Mouse (Mus musculus): ENCODE results near the gene Eya4.

Gene Eya4

DNA sequence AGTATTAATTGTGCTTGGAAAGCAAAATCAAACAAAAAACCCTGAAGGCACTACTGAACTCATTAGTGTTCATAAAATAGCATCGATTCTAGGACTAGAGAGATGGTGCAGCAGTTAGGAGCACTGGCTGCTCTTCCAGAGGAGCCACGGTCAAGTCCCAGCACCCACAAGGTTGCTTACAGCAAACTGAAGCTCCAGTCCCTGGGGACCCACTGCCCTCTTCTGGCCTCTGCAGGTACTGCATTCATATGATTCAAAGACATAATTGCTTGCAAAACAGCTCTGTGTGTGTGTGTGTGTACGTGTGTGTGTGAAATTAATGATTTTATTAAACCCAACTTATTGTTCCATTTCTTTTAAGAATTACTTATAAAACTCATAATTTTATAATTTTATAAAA lies 200.2 kb downstream of the Eya4 start:
- no peak for DNase-seq

DNA sequence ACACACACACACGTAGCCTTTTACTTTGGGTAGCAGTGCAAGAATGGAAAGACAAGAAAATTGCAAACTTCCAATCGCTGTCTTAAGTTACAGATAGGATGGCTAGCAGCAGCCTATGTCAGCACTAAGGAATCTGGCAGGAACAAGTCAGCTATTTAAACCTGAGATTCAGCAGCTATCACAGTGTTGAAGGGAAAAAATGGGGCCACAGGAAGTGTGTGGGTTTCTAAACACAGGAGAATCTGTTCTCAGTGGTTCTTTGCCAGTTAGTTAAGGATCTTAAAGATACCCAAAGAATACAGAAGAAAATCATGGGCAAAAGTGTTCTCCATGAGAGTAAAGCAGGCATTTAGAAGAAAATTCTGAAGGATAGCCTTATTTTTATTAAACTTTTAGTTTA lies 206.0 kb downstream of the Eya4 start:
- DNase-seq: no peak

DNA sequence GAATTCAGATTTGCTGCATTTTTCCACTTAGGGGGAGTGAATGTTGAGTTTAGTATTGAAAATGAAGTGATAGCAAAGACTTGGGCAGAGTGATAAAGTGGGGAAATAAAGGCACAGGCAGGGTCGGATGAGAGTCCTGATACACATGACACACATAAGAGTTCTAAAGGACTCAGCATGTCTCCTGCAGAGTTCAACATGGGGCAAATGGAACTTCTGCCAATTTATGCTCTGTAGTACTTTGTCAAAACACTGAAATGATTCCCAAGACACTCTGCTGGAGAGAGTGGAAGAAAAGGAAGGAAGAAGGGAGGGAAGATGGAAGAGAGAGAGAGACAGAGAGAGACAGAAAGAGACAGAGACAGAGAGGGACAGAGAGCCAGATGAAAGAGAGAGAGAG lies 222.6 kb downstream of the Eya4 start:
- no peak for DNase-seq

DNA sequence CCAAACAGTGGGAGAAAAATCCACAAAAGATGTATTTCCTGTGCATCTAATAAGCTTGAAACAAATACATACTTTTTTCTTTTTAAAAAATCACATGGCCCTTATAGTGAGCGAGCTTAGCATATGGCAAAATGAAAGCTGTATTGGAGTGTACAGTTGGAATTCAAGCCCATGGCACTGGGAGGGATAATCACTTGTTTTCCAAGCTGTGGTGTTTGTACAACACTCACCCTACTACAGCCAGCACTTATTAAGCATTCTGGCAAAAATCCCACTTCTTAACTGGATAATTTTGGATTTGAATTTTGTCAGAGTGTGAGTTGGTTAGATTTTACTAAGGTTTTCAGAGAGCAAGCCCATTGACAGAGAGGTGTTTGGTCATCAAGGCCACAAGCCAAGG lies 223.4 kb downstream of the Eya4 start:
- no peak for DNase-seq

DNA sequence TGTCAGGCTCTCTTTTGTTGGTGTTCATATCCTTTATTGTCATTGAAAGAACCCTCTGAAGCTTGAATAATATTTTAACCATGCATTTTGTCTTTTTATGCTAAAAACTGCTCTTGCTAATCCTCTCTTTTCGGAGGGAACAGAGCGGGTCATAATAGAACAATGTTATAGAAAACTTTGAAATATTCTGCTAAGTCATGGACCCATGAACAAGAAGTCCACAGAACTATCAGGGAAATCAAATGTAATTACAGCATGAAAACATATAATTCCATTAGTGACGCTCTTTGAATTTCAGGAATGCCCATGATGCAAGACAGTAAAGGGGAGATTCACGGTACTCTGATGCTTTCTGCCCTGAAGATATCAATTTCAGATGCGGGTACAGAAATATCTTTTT lies 224.1 kb downstream of the Eya4 start:
- no peak for DNase-seq

DNA sequence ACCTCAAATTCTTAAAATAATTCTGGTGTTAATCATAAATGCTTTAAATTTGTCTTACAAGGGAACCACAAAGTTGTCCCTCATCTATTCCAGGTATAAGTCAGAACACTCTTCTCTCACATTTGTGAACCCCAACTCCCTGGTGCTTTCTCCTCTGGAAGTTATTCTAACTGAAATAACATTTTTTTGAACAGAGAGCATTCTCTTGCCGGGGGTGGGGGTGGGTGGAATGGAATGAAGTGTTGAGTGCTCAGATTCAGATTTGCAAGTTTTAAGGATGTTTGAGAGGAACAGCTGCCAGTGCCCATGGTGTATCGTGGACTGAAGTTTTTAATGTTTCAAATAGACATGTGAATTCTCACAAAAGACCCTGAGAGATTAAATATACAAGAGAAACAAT lies 230.1 kb downstream of the Eya4 start:
- DNase-seq: no peak

DNA sequence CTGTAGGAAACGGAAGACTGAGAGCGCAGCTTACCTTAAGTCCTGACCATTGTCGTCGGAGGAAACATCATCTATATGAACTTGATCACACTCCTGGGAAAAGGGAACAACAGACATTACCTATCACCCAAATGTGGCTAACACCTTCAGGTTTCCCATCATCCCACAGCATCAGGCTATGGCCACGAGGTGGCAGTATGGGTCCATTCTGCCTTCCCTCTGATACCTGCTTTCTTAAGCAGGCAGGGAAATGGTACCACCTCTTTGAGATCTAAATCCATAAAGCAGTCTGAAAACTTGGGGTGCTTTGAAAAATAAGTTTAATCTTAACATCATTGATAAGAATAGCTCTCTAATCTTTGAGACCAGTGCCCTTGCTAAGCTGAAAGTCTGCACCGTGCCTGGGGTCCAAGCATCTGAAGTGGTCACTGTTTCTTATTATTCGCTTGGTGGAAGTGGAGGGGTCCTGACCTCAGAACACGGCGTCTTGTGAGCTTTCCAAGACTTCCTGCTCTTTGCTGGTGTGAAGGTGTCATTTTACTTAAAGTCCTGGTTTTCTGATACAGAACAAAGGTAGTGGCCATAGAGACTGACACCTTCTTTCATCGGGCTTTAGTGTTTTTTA lies 233.7 kb downstream of the Eya4 start:
- DNase-seq: peak; percentile 28

DNA sequence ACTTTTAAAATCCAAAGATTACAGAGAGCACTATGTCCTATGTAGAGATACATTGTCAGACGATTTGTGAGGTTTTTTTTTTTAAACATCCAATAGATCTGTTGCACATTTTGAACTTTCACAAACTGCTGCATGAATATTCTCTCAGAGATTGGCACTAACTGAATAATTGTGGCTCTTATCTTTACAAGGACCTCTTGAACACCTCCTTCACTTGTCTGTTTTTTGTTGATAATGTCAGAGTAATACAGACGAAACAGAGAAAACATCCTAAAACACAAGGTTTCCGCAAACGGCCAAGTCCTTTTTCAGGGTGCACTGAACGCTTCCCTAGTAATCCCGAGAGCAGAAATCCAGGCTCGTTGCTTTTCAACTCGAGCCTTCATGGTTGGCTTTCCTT lies 234.5 kb downstream of the Eya4 start:
- DNase-seq: no peak

DNA sequence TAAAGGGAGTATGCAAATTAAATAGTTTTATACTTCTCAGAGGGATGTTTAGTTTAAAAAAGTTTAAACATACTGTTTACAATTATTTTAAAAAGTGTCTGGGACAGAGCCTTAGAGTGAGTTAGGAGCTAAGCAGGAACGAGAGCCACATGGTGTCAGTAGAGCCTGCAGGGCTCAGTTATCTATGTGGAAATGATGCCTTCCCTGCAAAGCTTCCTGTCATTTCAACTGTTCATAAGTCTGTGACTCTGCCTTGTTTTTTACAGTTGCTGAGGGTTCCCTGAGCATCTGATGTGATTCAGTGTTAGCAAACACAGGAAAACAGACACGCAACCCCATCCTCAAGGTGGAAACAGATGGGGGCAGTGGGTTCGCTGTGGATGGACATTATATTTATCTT lies 235.3 kb downstream of the Eya4 start:
- no peak for DNase-seq

DNA sequence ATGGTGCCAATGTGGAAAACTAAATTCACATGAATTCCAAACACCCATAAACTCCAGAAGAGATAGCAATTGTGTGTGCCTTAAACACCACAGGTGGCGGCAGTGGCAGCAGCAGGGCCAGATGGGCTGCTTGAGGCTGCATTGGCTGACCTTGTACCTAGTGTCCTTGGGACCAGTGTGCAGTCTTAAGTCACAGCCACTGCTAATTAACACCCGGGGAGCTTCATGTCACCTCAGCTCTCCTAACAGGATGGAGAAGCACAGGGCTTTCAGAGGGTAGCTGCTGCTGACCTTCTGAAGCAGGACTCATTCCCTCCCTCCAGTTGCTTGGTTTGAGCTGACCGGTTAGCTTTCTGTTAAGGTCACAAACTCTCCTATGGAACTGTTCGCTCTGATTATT lies 242.5 kb downstream of the Eya4 start:
- DNase-seq: no peak

DNA sequence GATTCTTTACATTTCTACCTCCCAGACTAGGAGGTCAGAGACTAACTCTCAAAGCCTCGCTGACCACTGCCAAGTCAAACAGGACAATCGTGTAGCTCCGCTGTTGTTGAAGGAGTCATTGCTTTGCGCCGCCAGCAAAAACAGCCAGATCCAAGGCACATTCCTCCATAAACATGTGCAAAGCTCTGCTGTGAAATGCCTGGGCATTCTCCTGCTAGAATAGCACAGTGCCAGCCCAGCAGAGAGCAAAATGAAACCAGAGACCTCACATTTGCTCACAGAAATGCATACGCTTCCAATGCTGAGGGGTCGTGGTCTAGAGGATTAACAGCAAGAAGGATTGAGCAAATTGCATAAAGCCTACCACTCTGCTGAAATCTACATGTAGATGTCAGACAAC lies 258.1 kb downstream of the Eya4 start:
- DNase-seq: no peak

DNA sequence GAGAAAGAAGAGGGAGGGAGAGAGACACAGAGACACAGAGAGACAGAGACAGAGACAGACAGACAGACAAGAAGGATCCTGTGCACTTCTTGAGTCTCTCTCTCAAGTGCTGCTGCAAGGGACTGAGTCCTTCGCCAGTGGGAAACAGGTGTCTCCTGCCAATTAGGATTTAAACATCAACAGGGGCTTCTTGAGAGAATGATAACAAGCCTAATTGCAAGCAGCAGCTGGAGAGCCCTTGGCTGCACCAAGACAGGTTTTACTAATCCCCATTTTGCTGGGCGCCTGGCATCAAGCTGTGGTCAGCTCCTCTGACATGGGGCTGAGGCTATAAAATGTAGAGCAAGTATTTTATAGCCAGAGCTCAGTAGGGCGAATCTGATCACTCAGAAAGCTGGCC lies 259.0 kb downstream of the Eya4 start:
- DNase-seq: no peak

DNA sequence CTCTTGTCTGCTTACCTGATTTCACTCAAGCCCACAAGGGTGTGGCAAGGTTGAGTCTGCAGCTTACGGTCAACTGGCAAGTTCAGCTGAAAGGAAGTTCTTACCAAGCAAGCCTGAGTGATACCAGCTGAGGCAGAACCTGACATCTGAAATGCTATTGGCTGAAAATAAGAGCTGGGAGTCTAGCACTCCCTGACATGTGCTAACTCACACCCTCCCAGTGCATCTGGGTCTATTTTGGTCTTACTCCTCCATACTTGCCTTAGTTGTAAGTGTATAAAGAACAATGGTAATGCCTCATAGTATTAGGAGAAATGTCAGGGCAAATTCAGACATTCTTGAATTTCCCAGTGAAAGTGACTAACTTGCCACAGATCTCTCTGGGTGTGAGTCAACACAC lies 260.3 kb downstream of the Eya4 start:
- DNase-seq: no peak

DNA sequence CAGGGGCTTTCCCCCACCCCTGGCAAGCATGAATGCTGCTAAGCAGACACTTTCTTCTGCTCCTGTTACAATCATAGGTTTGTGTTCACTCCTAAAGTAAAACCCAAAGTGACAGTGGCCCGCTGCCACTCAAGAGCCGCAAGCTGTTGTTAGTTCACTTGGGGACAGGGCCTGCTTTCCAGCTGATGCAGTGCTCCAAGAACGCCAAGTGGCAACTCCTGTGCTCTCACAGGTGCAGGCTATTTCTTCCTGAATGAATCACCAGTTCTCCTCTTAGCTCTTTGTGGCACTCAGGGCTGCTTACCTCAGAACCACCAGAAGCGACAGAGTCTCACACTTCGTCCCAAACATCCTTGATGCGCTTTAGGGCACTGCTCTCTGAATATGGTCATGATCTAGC lies 261.3 kb downstream of the Eya4 start:
- DNase-seq: no peak

DNA sequence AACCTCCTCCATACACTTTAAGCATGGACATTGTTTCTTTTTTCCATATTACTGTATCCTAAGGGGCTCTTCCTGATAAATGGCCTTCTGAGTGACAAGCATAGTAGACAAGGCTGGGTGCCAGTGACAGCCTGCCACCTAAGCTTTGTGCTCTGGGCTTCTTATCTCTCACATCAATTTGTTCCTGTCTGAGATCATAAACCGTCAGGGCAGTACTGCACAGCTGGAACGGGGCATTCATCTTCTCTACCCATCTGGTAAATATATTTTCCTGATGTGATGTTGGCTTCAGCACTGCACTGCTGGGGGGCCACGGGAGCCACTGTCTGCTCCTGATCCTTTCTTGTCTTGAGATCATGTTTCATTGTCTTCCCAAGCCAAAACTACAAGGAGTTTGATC lies 261.8 kb downstream of the Eya4 start:
- DNase-seq: no peak

DNA sequence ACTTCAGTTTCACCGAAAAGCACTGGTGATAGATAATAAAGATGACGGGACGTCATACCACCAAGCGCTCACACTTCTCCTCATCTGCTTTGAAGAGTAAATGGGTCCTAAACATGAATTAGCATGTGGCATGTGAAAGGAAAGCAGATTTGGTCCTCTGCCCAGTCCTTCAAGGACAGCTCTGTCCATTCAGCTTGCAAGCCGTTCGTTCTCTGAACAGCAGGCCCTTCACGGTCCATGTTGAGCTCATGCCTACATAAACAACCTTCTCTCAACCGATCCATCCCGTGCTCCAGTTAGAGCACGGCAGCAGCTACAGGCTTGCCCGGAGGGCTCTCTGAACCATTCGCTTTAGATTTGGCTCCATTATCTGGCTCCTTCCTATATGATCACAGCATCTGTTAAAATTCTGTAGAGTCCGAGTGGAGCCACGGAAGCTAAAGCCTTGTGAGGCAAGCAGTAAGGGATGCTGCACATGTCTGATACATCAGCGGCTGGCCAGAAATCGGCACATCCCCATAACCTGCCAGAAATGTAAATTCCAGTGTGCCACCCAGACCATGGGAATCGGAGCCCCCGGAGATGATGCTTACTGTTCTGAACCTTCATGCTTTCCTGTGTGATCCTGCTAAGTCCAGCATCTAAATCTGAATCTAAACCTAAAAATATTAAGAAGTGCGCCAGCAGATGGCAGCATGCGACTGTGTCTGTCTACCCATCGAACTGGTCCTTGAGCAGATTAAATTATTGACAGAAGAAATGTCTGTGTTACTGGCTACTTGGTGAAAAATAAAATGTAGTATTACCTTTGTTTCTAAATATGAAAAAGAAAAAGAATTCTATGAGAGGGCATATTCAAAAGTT lies 264.0 kb downstream of the Eya4 start:
- DNase-seq: peak; percentile 10

DNA sequence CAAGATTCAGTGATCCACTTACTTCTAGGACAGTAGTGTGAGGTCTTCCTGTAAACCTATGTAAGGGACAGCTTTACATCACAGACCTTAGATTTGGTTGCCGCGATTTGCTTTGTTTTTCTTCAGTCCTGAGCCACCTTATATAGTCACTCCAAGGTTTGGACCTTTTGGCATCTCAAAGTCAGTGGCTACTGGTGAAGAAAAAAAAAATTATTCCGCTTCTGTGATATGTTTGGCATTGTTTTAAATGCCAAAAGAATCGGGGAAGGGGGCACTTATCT lies 269.1 kb downstream of the Eya4 start:
- no peak for DNase-seq

DNA sequence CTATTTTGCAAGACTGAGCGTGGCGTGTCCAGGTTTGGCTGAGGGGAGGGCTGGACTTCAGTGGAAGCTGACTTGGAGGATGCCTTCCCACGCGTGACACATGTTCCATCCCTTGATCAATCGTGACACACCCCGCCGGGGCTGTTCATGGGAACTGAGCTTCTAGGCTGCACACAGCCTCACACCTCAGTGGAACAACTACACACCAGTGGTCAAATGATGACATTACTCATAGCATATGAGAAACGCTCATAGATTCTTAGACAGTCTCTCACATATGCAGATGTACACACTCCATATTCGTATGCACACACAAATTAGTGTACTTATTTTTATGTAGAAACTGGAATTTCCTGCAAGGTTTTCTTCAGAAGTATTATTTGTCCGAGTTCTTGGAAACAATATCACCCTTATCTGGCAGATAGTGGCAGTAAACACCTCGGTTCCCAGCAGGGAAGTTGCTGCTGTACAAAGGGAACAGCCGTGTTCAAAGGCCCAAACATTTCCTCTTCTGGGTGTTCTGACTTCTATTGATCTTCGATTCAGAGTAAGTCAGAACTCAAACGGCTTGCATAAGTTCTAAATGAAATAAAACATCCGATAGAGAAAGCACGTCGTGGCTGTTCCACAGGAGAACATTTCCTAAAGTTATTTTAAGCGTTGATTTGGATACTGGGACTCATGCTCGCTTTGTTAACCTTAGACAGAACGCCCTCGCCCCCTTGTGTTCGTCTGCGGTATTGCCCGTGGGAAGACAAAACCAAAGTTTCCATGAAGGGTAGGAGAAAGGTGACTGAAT lies 269.6 kb downstream of the Eya4 start:
- peak; percentile 56 for DNase-seq

DNA sequence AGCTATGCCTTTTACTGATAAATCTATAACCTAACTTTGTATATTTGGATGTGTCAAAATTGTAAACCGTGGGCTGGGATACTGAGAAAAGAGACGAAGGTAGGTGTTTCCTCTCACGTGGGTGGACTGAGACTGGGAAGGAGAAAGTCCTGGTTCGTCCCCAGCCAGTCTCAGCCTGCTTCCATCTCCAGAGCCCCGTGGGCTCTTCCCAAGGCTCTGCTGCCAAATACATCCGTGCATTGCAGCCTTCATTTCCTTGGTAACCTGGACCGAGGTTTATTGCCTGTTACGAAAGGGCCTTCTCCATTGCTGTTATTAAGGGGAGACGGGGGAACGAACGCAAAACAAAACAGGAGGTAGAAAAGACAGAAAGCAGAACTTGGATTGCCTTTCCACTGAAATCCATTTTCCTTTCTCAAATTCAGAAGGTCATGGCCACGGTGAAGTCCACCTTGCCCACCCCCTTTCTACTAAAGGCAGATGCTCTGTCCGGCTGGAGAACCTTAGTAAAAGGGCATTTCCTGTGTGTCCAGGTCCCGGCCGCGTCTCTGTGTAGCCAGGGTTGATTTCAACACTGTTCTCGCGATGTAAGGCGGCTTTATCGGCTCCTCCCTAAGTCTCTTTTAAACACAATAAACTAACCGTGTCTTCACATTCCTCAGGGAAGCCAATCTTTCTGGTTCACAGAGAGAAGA lies 273.7 kb downstream of the Eya4 start:
- no peak for DNase-seq

DNA sequence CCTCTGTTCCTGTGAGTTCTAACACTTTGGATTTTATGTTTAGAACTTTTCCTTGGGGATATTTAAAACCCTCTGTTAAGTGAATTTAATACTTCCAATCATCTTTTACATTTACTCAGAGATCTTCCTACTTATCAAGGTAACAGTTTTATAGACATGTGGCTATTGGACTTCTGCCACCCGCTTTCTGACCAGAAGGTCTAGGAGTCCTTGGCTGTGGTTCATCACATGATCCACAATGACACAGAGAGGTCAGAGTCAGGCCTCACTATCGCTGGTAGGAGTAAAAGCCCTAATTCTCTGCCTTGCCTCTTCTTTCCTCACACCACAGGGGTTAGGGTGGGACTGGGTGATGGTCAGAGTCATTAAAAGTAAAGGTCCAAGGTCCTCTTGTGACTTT lies 277.2 kb downstream of the Eya4 start:
- DNase-seq: no peak

DNA sequence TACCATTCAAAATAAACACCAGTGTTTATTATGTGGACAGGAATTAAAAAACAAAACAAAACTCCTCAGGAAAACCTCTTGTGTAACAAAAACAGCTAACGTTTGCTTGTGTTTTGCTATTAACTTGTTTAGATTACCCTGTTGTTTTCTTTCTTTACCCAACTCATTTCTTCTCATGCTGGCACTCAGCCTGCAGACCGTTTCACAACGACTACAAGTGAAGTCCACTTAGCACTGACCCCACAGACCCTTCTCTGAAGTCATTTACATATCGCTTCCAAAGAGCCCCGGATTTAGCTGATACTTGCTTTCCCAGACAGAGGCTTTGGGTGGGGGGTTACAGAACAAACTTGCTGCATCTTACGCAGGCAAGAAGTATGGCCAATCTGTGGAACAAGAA lies 286.9 kb downstream of the Eya4 start:
- no peak for DNase-seq

DNA sequence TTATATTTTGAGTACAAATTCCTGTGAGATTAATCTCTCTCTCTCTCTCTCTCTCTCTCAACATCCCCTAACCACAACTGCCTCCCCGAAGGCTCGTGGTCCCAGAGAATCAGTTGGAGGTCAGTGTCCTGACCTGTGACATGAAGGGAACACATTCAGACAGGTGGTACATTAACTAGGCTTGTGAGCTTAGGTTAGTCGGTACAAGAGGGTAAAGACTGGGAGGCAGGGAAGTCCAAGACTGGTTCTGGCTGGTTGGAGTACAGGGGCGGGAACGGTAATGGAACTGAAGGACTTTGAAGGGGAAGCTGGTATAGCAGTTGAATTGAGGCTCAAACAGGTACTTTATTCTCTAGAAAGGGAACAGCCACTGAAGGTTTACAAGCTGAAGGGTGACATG lies 287.9 kb downstream of the Eya4 start:
- DNase-seq: no peak

DNA sequence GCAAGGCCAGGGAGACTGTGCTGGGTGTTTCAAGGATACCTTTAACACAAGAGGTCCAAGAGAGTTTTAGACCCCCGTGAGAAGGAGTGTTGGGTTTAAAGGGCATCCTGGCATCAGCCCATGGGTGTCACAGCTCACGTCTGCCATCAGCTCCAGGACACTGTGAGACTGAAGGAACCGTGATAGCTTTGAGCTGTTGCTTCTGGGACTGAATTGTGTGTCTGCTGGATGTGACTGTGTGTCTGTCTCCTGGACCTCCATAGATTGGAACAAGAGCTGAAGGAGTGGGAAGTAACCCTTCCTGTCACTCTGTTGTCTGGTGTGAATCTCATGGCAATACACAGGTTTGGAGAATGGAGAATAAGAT lies 289.9 kb downstream of the Eya4 start:
- DNase-seq: no peak

All from cerebellum, adult 11 months (tissue).